Mouse (Mus musculus) thymus, adult 18-20 months (tissue): ENCODE data around the gene Trim9.

ENCODE experiments used
- DNase-seq, 2 experiments: peaks; one replicate each; pipeline ENCODE4 v3.0.0; 2022; ENCODE audit warnings: mixed read lengths in 2 of 2

Trim9 gene

DNA sequence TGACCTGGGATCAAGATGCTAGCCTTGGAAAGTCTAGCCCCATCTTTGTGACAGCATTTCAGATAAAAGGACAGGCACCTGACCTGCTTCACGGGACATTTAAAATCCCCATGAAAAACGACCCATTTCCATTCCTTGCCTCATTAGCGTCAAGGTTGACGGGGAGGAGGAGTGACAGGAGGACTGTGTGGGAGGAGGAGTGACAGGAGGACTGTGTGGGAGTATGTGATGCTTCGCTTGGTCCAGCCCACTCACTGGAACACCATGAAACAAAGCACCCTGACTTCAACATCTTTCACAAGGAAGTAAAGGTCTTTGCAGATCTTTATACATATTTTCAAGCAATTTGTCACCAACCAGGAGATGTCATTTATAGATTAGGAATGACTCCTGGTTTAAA is 139.2 kb downstream of the Trim9 start:
- DNase-seq, result no peak

DNA sequence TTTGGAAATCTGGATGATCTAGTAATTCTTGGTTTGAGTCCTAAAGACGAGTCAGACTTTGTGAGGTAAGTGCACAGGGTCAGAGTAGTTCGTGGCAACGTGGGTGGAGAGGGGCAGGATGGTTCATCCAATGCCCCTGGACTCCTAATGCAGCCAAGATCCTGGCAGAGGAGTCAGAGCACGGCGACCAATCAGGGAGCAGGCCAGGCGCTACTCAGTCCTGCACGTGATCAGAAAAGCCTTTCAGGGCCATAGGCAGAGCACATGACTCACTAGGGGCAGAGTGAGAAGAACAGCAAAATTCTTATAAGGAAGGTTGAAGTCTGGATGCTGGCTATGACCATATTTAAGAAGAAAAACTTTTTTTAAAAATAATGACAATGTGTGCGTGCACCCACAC is 143.0 kb downstream of the Trim9 start:
- no peak for DNase-seq

DNA sequence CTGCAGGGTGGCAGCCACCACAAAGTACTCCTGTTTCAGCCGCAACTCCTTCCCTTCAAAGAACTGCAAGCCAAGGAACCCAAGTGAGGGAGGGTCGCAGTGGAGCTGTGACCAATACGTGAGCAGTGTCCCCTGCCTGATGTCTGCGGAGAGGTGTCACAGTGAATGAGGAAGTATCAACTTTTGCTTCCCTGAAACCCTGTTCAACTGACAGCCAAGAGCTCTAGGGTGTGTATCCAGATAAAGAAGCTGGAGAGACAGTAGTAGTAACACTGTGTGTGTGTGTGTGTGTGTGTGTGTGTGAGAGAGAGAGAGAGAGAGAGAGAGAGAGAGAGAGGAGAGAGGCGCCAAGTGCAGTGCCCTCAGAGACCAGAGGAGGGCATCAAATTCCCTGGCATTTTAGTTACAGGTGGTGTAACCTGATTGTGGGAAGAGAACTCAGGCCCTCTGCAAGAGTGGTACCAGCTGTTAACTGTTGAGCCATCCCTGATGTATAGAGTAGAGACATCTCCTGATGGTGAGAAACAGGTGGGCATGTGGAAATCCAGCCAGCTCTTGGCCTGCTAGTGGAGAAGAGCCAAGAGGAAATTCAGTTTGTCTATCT is 145.4 kb downstream of the Trim9 start:
- no peak for DNase-seq

DNA sequence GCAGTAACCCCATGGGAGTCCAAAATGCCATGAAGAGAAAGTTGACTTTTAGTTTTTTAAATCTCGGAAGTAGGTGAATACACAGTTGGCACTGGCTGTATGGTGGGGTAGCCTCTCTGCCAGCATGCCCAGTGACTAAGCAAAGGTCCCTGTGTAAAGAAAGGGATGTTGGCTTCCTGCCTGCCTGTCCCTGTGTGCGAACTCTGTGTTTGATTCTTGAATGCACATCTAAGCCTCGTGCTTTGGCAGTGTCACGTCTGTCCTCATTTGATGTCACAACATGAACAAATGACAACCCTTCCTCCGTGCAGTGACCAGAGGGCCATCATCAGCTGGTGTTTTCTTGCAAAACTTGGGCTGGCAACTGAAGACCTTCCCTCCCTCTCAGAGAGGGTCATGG is 151.1 kb downstream of the Trim9 start:
- DNase-seq, result no peak

DNA sequence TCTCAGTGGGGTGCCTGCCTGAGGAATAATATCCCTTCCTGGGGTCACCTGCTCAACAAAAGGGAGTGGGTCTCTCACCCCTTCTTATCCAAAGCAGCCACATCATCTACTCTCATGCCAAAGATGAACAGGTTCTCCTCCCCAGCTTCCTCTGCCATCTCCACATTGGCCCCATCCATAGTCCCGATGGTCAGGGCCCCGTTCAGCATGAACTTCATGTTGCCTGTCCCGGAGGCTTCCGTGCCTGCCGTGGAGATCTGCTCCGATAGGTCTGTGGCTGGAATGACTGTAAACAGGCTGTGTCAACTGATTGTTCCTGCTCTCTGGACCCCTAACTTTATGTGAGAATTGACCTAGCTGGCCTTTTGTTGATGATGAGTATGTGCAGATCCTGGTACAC is 152.0 kb downstream of the Trim9 start:
- DNase-seq, result no peak
